Mouse (Mus musculus): ENCODE measurements around the gene Slc1a3. TPM values are rescaled to one million over a fixed set of nuclear protein-coding genes. Genes with fewer than 3 reads are reported as not detected.

The Slc1a3 gene
- polyA plus RNA-seq (2015; fragmentation: Nextera tagmentation; extraction: Ambion mirVana): 116 and 123 TPM in 2 replicates

GRCm38 (mm10) chr15:8710146-8711006, at the start of gene Slc1a3:
Gene Slc1a3, minus strand, starts transcription at chr15:8710764.
- peak within 1 kb of the TSS; percentile 97 for H3K4me2 ChIP-seq (replicated peaks)
- ATAC-seq (replicated peaks): peak; percentile 90
- H3K9ac ChIP-seq (replicated peaks): peak within 1 kb of the TSS; percentile 58
- H3K4me1 ChIP-seq: peaks cover 24% of the 10 kb centered on the region
- peak within 1 kb of the TSS; percentile 75 for H3K4me3 ChIP-seq
- H3K36me3 ChIP-seq: no peaks in the 10 kb centered on the region
- peak within 1 kb of the TSS; percentile 71 for H3K27ac ChIP-seq (replicated peaks)
- WGBS: under 1% methylated on average over 34 of the region's 34 CpGs
- H3K27me3 ChIP-seq: no peaks in the 10 kb centered on the region
- no peaks in the 10 kb centered on the region for H3K9me3 ChIP-seq

- Histone ChIP-seq H3K27me3 (no peaks in the 10 kb centered on the region), H3K4me3 (no peak overlapping the region), H3K27ac (replicated peaks) (no peak overlapping the region), H3K4me2 (replicated peaks) (no peak overlapping the region), H3K9ac (replicated peaks) (no peak overlapping the region), H3K36me3 (no peaks in the 10 kb centered on the region), H3K4me1 (no peaks in the 10 kb centered on the region), H3K9me3 (no peaks in the 10 kb centered on the region)
- ATAC-seq (replicated peaks): no peak
- 57% methylated on average over 3 of the region's 3 CpGs for WGBS
Measured at GRCm38 (mm10) chr15:8759026-8759425, 48.5 kb upstream of the Slc1a3 start.

- no peaks in the 10 kb centered on the region for H3K27me3 ChIP-seq
- peak; percentile 84 for ATAC-seq (replicated peaks)
- no peak overlapping the region for H3K4me2 ChIP-seq (replicated peaks)
- WGBS: 43% methylated on average over 6 of the region's 6 CpGs
- no peak overlapping the region for H3K9ac ChIP-seq (replicated peaks)
- no peaks in the 10 kb centered on the region for H3K36me3 ChIP-seq
- no peak overlapping the region for H3K4me3 ChIP-seq
- no peak overlapping the region; the same call in 1 of the 2 replicates for H3K27ac ChIP-seq (replicated peaks)
- H3K9me3 ChIP-seq: no peaks in the 10 kb centered on the region
- H3K4me1 ChIP-seq: no peaks in the 10 kb centered on the region
Measured at GRCm38 (mm10) chr15:8756441-8756840, 45.9 kb upstream of the Slc1a3 start.

- H3K4me3 ChIP-seq: no peak overlapping the region
- 94% methylated on average over 4 of the region's 4 CpGs for WGBS
- H3K9ac ChIP-seq (replicated peaks): no peak overlapping the region
- no peaks in the 10 kb centered on the region for H3K9me3 ChIP-seq
- no peak overlapping the region for H3K4me2 ChIP-seq (replicated peaks)
- H3K4me1 ChIP-seq: no peaks in the 10 kb centered on the region
- H3K27ac ChIP-seq (replicated peaks): no peak overlapping the region
- H3K27me3 ChIP-seq: no peaks in the 10 kb centered on the region
- no peaks in the 10 kb centered on the region for H3K36me3 ChIP-seq
- ATAC-seq (replicated peaks): no peak
Measured at GRCm38 (mm10) chr15:8749762-8750161, 39.2 kb upstream of the Slc1a3 start.

- H3K4me2 ChIP-seq (replicated peaks): no peak overlapping the region
- H3K9me3 ChIP-seq: no peaks in the 10 kb centered on the region
- WGBS: 91% methylated on average over 1 of the region's 1 CpGs
- no peak overlapping the region for H3K27ac ChIP-seq (replicated peaks)
- no peak for ATAC-seq (replicated peaks)
- no peak overlapping the region for H3K4me3 ChIP-seq
- H3K27me3 ChIP-seq: no peaks in the 10 kb centered on the region
- H3K9ac ChIP-seq (replicated peaks): no peak overlapping the region
- no peaks in the 10 kb centered on the region for H3K4me1 ChIP-seq
- no peaks in the 10 kb centered on the region for H3K36me3 ChIP-seq
Measured at GRCm38 (mm10) chr15:8748771-8749170, 38.2 kb upstream of the Slc1a3 start.

- WGBS: 56% methylated on average over 6 of the region's 6 CpGs
- Histone ChIP-seq H3K9ac (replicated peaks) (no peak overlapping the region), H3K4me2 (replicated peaks) (no peak overlapping the region), H3K4me1 (no peaks in the 10 kb centered on the region), H3K27me3 (no peaks in the 10 kb centered on the region), H3K9me3 (no peaks in the 10 kb centered on the region), H3K4me3 (no peak overlapping the region), H3K36me3 (no peaks in the 10 kb centered on the region), H3K27ac (replicated peaks) (no peak overlapping the region)
- no peak for ATAC-seq (replicated peaks)
Measured at GRCm38 (mm10) chr15:8741593-8741992, 31.0 kb upstream of the Slc1a3 start.

GRCm38 (mm10) chr15:8740724-8741123, 30.2 kb upstream of the Slc1a3 start:
- Histone ChIP-seq H3K9ac (replicated peaks) (no peak overlapping the region), H3K27me3 (no peaks in the 10 kb centered on the region), H3K4me2 (replicated peaks) (no peak overlapping the region), H3K36me3 (no peaks in the 10 kb centered on the region), H3K4me3 (no peak overlapping the region), H3K27ac (replicated peaks) (no peak overlapping the region), H3K4me1 (no peaks in the 10 kb centered on the region), H3K9me3 (no peaks in the 10 kb centered on the region)
- WGBS: 95% methylated on average over 8 of the region's 8 CpGs
- no peak for ATAC-seq (replicated peaks)

GRCm38 (mm10) chr15:8738156-8738555, 27.6 kb upstream of the Slc1a3 start:
- Histone ChIP-seq H3K27me3 (no peaks in the 10 kb centered on the region), H3K9ac (replicated peaks) (no peak overlapping the region), H3K27ac (replicated peaks) (no peak overlapping the region), H3K36me3 (no peaks in the 10 kb centered on the region), H3K4me3 (no peak overlapping the region), H3K9me3 (no peaks in the 10 kb centered on the region), H3K4me1 (0 out of 2 replicates have a peak, but pooled peaks cover 6% of the 10 kb centered on the region), H3K4me2 (replicated peaks) (no peak overlapping the region)
- WGBS: 63% methylated on average over 5 of the region's 5 CpGs
- ATAC-seq (replicated peaks): 0 out of 2 replicates have a peak, but pooled peaks have one; percentile 51

GRCm38 (mm10) chr15:8734363-8734739, 23.8 kb upstream of the Slc1a3 start:
- Histone ChIP-seq H3K9ac (replicated peaks) (no peak overlapping the region), H3K9me3 (no peaks in the 10 kb centered on the region), H3K36me3 (no peaks in the 10 kb centered on the region), H3K27ac (replicated peaks) (no peak overlapping the region), H3K27me3 (no peaks in the 10 kb centered on the region), H3K4me1 (0 out of 2 replicates have a peak, but pooled peaks cover 6% of the 10 kb centered on the region), H3K4me3 (no peak overlapping the region), H3K4me2 (replicated peaks) (no peak overlapping the region)
- 73% methylated on average over 6 of the region's 6 CpGs for WGBS
- no peak for ATAC-seq (replicated peaks)

- H3K27me3 ChIP-seq: no peaks in the 10 kb centered on the region
- no peak overlapping the region for H3K4me3 ChIP-seq
- peak; percentile 48 for ATAC-seq (replicated peaks)
- no peak overlapping the region for H3K4me2 ChIP-seq (replicated peaks)
- peak overlapping the region; percentile 24; the same call in 1 of the 2 replicates for H3K27ac ChIP-seq (replicated peaks)
- H3K36me3 ChIP-seq: no peaks in the 10 kb centered on the region
- H3K9ac ChIP-seq (replicated peaks): no peak overlapping the region
- WGBS: 18% methylated on average over 7 of the region's 7 CpGs
- 0 out of 2 replicates have a peak, but pooled peaks cover 6% of the 10 kb centered on the region for H3K4me1 ChIP-seq
- no peaks in the 10 kb centered on the region for H3K9me3 ChIP-seq
Measured at GRCm38 (mm10) chr15:8733669-8734362, 23.3 kb upstream of the Slc1a3 start.

GRCm38 (mm10) chr15:8728861-8729260, 18.3 kb upstream of the Slc1a3 start:
- Histone ChIP-seq H3K27ac (replicated peaks) (no peak overlapping the region), H3K36me3 (no peaks in the 10 kb centered on the region), H3K4me1 (0 out of 2 replicates have a peak, but pooled peaks cover 4% of the 10 kb centered on the region), H3K4me2 (replicated peaks) (no peak overlapping the region), H3K4me3 (no peak overlapping the region), H3K9ac (replicated peaks) (no peak overlapping the region), H3K9me3 (no peaks in the 10 kb centered on the region), H3K27me3 (no peaks in the 10 kb centered on the region)
- WGBS: 95% methylated on average over 7 of the region's 7 CpGs
- ATAC-seq (replicated peaks): no peak

GRCm38 (mm10) chr15:8722386-8723100, 12.0 kb upstream of the Slc1a3 start:
- Histone ChIP-seq H3K9ac (replicated peaks) (no peak overlapping the region), H3K27ac (replicated peaks) (no peak overlapping the region), H3K27me3 (no peaks in the 10 kb centered on the region), H3K9me3 (no peaks in the 10 kb centered on the region), H3K4me1 (no peaks in the 10 kb centered on the region), H3K4me2 (replicated peaks) (no peak overlapping the region), H3K36me3 (no peaks in the 10 kb centered on the region), H3K4me3 (no peak overlapping the region)
- no peak for ATAC-seq (replicated peaks)
- WGBS: 89% methylated on average over 14 of the region's 14 CpGs
